Mouse (Mus musculus) CH12.LX (cell line): ENCODE data around the gene Cenpx. TPM values are rescaled to one million over a fixed set of nuclear protein-coding genes. Genes with fewer than 3 reads are reported as not detected.

ENCODE experiments used
- DNase-seq: peaks from one replicate; pipeline ENCODE4 v3.0.0-alpha.2; 2013; ENCODE audit errors: extremely low read depth
- H3K27ac ChIP-seq: 2 replicates; pipeline ENCODE4 v1.5.1; 2012; ENCODE audit warnings: low read depth, mild to moderate bottlenecking, control low read depth, moderate library complexity; ENCODE audit not compliant: insufficient read depth
- H3K27me3 ChIP-seq: replicated peaks from 2 replicates; pipeline ENCODE3; 2012; ENCODE audit warnings: inconsistent platforms
- H3K36me3 ChIP-seq, 2 experiments: replicated peaks in 1 of 2; 2 replicates each; pipeline versions ENCODE3 to v1.6.1; 2012; ENCODE audit warnings: inconsistent platforms in 1 of 2, low read length in 1 of 2, mild to moderate bottlenecking in 1 of 2, mixed read lengths in 1 of 2, moderate library complexity in 1 of 2; ENCODE audit not compliant: control insufficient read depth in 1 of 2, insufficient read depth in 1 of 2
- H3K4me1 ChIP-seq, 2 experiments: 2 replicates each; pipeline ENCODE4 v1.6.1; 2012; ENCODE audit warnings: inconsistent platforms in 1 of 2, moderate library complexity in 1 of 2; ENCODE audit not compliant: insufficient read depth in 2 of 2, control insufficient read depth in 1 of 2
- H3K4me2 ChIP-seq: 2 replicates; pipeline ENCODE4 v1.6.1; 2012; ENCODE audit warnings: low read depth, mild to moderate bottlenecking, control low read depth; ENCODE audit not compliant: poor library complexity, insufficient read depth, severe bottlenecking
- H3K4me3 ChIP-seq, 3 experiments: fragments of 150-350 bp in 1 of 3; sonication (generic) in 1 of 3; replicated peaks in 1 of 3; 2 replicates each; pipeline versions ENCODE3 to v1.5.1; 2011 to 2012; ENCODE audit warnings: low read depth in 2 of 3, low read length in 2 of 3, mild to moderate bottlenecking in 2 of 3, moderate library complexity in 2 of 3, control low read depth in 1 of 3, improper control_type of control experiment in 1 of 3, inconsistent platforms in 1 of 3, mixed read lengths in 1 of 3; ENCODE audit not compliant: poor library complexity in 1 of 3
- H3K79me2 ChIP-seq: replicated peaks from 2 replicates; pipeline ENCODE4 v1.6.1; 2012; ENCODE audit warnings: mild to moderate bottlenecking, moderate library complexity; ENCODE audit not compliant: control insufficient read depth, poor library complexity, insufficient read depth, severe bottlenecking; ENCODE audit errors: extremely low read depth
- H3K9ac ChIP-seq: 2 replicates; pipeline ENCODE4 v1.6.1; 2012; ENCODE audit warnings: low read depth, mild to moderate bottlenecking, control low read depth, moderate library complexity; ENCODE audit not compliant: insufficient read depth
- H3K9me3 ChIP-seq: replicated peaks from 2 replicates; pipeline ENCODE3; 2012; ENCODE audit warnings: low read length, inconsistent platforms, mixed read lengths
- BHLHE40 ChIP-seq: IDR thresholded peaks from 2 replicates; pipeline ENCODE4 v1.6.1; 2011; ENCODE audit warnings: mild to moderate bottlenecking, low read depth, low read length, improper control_type of control experiment
- CHD1 ChIP-seq: IDR thresholded peaks from 2 replicates; pipeline ENCODE4 v1.6.1; 2012; ENCODE audit warnings: low read depth, low read length, improper control_type of control experiment, inconsistent platforms
- E2F4 ChIP-seq: IDR thresholded peaks from 2 replicates; pipeline ENCODE4 v1.6.1; 2011; ENCODE audit warnings: low read depth, low read length, improper control_type of control experiment; ENCODE audit not compliant: insufficient replicate concordance
- EP300 ChIP-seq: IDR thresholded peaks from 2 replicates; pipeline ENCODE4 v1.6.1; 2011; ENCODE audit warnings: low read length, improper control_type of control experiment
- IRF4 ChIP-seq: IDR thresholded peaks from 2 replicates; pipeline ENCODE4 v1.6.1; 2014; ENCODE audit warnings: low read depth, mild to moderate bottlenecking, inconsistent platforms, low read length, improper control_type of control experiment
- JUN ChIP-seq: IDR thresholded peaks from 2 replicates; pipeline ENCODE4 v1.6.1; 2011; ENCODE audit warnings: low read depth, mild to moderate bottlenecking, low read length, improper control_type of control experiment, moderate library complexity; ENCODE audit not compliant: insufficient read depth
- KAT2A ChIP-seq: IDR thresholded peaks from 2 replicates; pipeline ENCODE4 v1.6.1; 2012; ENCODE audit warnings: low read length, improper control_type of control experiment, inconsistent platforms; ENCODE audit not compliant: insufficient replicate concordance
- MAFK ChIP-seq: IDR thresholded peaks from 2 replicates; pipeline ENCODE4 v1.6.1; 2011; ENCODE audit warnings: low read length, improper control_type of control experiment; ENCODE audit not compliant: insufficient replicate concordance
- MAX ChIP-seq: IDR thresholded peaks from 2 replicates; pipeline ENCODE4 v1.6.1; 2011; ENCODE audit warnings: low read length, improper control_type of control experiment
- MAZ ChIP-seq: IDR thresholded peaks from 2 replicates; pipeline ENCODE4 v1.6.1; 2012; ENCODE audit warnings: low read depth, mild to moderate bottlenecking, inconsistent platforms, low read length, improper control_type of control experiment, moderate library complexity
- MXI1 ChIP-seq: IDR thresholded peaks from 2 replicates; pipeline ENCODE4 v1.6.1; 2011; ENCODE audit warnings: mild to moderate bottlenecking, low read depth, low read length, improper control_type of control experiment
- MYC ChIP-seq: IDR thresholded peaks from 2 replicates; pipeline ENCODE4 v1.6.1; 2011; ENCODE audit warnings: low read depth, mild to moderate bottlenecking, improper control_type of control experiment, low read length
- NELFE ChIP-seq: IDR thresholded peaks from 2 replicates; pipeline ENCODE4 v1.6.1; 2011; ENCODE audit warnings: low read depth, low read length, improper control_type of control experiment
- NRF1 ChIP-seq: IDR thresholded peaks from 2 replicates; pipeline ENCODE4 v1.6.1; 2014; ENCODE audit warnings: low read depth, mild to moderate bottlenecking, inconsistent platforms, low read length, improper control_type of control experiment, moderate library complexity
- PAX5 ChIP-seq: IDR thresholded peaks from 2 replicates; pipeline ENCODE4 v1.6.1; 2012; ENCODE audit warnings: low read length, inconsistent platforms, mixed read lengths
- POLR2A ChIP-seq: IDR thresholded peaks from 2 replicates; pipeline ENCODE4 v1.6.1; 2011; ENCODE audit warnings: low read depth, mild to moderate bottlenecking, improper control_type of control experiment, low read length
- RAD21 ChIP-seq: IDR thresholded peaks from 2 replicates; pipeline ENCODE4 v1.6.1; 2011; ENCODE audit warnings: low read depth, mild to moderate bottlenecking, low read length, improper control_type of control experiment, moderate library complexity
- RCOR1 ChIP-seq: conservative IDR thresholded peaks from 2 replicates; pipeline ENCODE4 v1.6.1; 2012; ENCODE audit warnings: low read depth, mild to moderate bottlenecking, inconsistent platforms, low read length, improper control_type of control experiment
- SIN3A ChIP-seq: IDR thresholded peaks from 2 replicates; pipeline ENCODE4 v1.6.1; 2012; ENCODE audit warnings: low read length, improper control_type of control experiment, inconsistent platforms
- TBP ChIP-seq: conservative IDR thresholded peaks from 2 replicates; pipeline ENCODE4 v1.6.1; 2011; ENCODE audit warnings: low read depth, low read length, improper control_type of control experiment
- TCF12 ChIP-seq: IDR thresholded peaks from 2 replicates; pipeline ENCODE4 v1.6.1; 2014; ENCODE audit warnings: low read depth, mild to moderate bottlenecking, inconsistent platforms, low read length, improper control_type of control experiment
- USF1 ChIP-seq: IDR thresholded peaks from 2 replicates; pipeline ENCODE4 v1.6.1; 2014; ENCODE audit warnings: low read depth, mild to moderate bottlenecking, inconsistent platforms, low read length, improper control_type of control experiment
- USF2 ChIP-seq: conservative IDR thresholded peaks from 2 replicates; pipeline ENCODE4 v1.6.1; 2011; ENCODE audit warnings: low read depth, low read length, improper control_type of control experiment
- ZC3H11A ChIP-seq: IDR thresholded peaks from 2 replicates; pipeline ENCODE4 v1.6.1; 2012; ENCODE audit warnings: low read depth, mild to moderate bottlenecking, inconsistent platforms, low read length, improper control_type of control experiment
- ZKSCAN1 ChIP-seq: IDR thresholded peaks from 2 replicates; pipeline ENCODE4 v1.6.1; 2012; ENCODE audit warnings: low read depth, inconsistent platforms, low read length, improper control_type of control experiment, borderline replicate concordance
- ZNF384 ChIP-seq: IDR thresholded peaks from 2 replicates; pipeline ENCODE4 v1.6.1; 2012; ENCODE audit warnings: low read depth, low read length, improper control_type of control experiment, inconsistent platforms
- dilution Hi-C: fragments of 300-500 bp; cut with MboI; formaldehyde crosslinking; loops from 2 replicates; pipeline ENCODE4 v1.14.3; 2020; ENCODE audit warnings: low sequenced_read_pairs; ENCODE audit not compliant: extremely low pct_unique_long_range_greater_than_20kb, extremely low pct_ligation_motif_present
- in situ Hi-C: fragments of 300-500 bp; cut with MboI; formaldehyde crosslinking; loops from 3 replicates; pipeline ENCODE4 v1.14.3; 2019; ENCODE audit warnings: low sequenced_read_pairs, low pct_ligation_motif_present, low pct_unique_long_range_greater_than_20kb, mixed read lengths
- polyA plus RNA-seq: library from polyadenylated mRNA; unstranded; fragments of >175 nt; gene quantifications from 2 replicates; pipeline ENCODE4 v1.2.1, GENCODE M21; 2012; ENCODE audit warnings: low read depth; ENCODE audit not compliant: insufficient read length
- total RNA-seq, 2 experiments: library from RNA; depleted of rRNA; stranded (reverse); fragments of 300-350 nt in 1 of 2; fragments of >200 nt in 1 of 2; gene quantifications; 2 replicates each; pipeline ENCODE4 v1.2.3; 2012 to 2014

Gene Cenpx
- total and polyA plus RNA-seq, 3 experiments: 76.5 to 122 (median 101) TPM

DNA sequence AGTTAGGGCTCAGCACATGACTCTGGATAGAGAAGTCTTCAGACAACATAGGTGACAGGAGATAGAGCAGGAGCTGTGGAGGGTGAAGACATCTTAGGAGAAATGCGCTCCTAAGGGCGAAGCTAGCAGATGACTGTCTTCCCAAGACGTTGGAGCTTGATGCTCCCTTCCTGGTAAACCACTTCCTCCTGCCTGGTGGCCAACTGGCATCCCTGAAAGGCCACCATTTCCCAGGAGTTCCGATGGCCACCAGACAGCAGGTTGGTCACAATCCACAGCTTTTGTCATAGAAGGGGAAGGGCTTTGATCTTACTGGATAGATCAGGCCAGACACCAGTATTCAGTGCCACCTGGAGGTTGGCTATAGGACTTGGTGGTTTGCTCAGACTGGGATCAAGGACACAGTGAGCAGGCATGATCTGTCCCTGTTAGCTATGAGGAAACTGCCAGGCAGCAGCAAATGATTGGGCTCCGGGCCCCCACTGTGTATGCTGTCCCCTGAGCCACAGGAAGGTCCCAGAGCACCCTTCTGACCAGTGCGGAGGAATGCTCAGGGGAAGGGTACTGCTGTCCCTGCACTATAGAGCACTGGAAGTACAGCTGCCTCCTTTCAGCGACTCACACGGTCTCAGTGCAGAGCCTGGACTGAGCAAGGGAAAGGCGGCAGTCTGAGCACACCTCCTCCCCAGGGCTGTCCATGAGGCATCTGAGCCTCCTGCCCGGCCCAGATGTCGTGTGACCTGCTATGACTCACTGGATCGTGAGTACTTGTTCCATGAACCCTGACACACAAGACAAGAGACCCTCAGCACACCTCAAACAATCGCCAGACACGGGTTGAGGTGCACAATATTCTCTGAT lies 48.5 kb upstream of the Cenpx start:
- peaks cover 0 to 3% of the 10 kb centered on the region in 2 experiments; a peak in 1 of 4 replicates for H3K4me1 ChIP-seq
- no peaks in the 10 kb centered on the region for H3K79me2 ChIP-seq
- H3K4me3 ChIP-seq: no peak overlapping the region
- no peak for DNase-seq
- H3K36me3 ChIP-seq: no peaks in the 10 kb centered on the region
- H3K9ac ChIP-seq: no peak overlapping the region
- in situ Hi-C loops (no loop called here), dilution Hi-C loops (no loop called here)
- H3K27ac ChIP-seq: no peak overlapping the region
- TF ChIP-seq ZNF384: no peak
- TF ChIP-seq IRF4: no peak
- no peak for TF ChIP-seq EP300
- no peak for TF ChIP-seq JUN
- TF ChIP-seq KAT2A: no peak
- no peak for TF ChIP-seq MAX
- TF ChIP-seq TBP: no peak
- no peak for TF ChIP-seq NELFE
- no peak for TF ChIP-seq RAD21
- TF ChIP-seq MYC: no peak
- no peak for TF ChIP-seq CHD1
- TF ChIP-seq E2F4: no peak
- no peak for TF ChIP-seq ZC3H11A
- no peak for TF ChIP-seq ZKSCAN1
- no peak for TF ChIP-seq MAFK
- no peak for TF ChIP-seq POLR2A
- no peak for TF ChIP-seq PAX5
- no peak overlapping the region for H3K4me2 ChIP-seq
- peaks cover 41% of the 10 kb centered on the region for H3K9me3 ChIP-seq
- H3K27me3 ChIP-seq: peaks cover 20% of the 10 kb centered on the region

DNA sequence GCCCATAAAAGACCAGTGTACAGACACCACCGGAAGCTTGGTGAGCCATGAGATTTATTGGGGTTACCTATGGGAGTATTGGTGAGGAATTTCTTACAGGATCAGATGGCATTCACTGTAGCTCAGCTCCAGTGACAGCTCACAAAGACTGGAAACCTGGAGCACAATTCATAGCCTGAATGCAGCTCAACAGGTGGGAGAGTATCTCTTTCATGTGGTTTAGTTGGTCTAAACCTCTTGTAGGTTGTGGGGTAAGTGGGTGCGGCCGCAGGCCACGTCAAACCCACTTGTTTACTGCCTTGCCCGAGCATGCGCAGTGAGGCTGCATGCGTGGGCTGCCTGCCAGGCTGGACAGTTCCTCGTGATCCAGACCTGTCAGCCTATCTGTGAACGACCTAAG lies 46.7 kb upstream of the Cenpx start:
- TF ChIP-seq POLR2A (no peak), RAD21 (no peak), IRF4 (no peak), CHD1 (no peak), KAT2A (no peak), MXI1 (no peak), USF2 (no peak), ZC3H11A (no peak), NRF1 (no peak), SIN3A (no peak), TCF12 (no peak), RCOR1 (no peak), USF1 (no peak), MAZ (no peak), EP300 (no peak), ZKSCAN1 (no peak), BHLHE40 (no peak)
- Histone ChIP-seq H3K9me3 (peaks cover 44% of the 10 kb centered on the region), H3K36me3 (no peaks in the 10 kb centered on the region), H3K4me1 (peaks cover 0 to 2% of the 10 kb centered on the region in 2 experiments; a peak in 1 of 4 replicates), H3K27ac (no peak overlapping the region), H3K4me2 (no peak overlapping the region), H3K4me3 (no peak overlapping the region), H3K79me2 (no peaks in the 10 kb centered on the region), H3K27me3 (peaks cover 13% of the 10 kb centered on the region), H3K9ac (no peak overlapping the region)
- DNase-seq: no peak
- in situ Hi-C loops (no loop called here), dilution Hi-C loops (no loop called here)
